Mouse (Mus musculus) cerebellum, postnatal 10 days (tissue): Measurements from ENCODE around the gene Mreg.
A peak's percentile ranks its signal among the peaks of the same experiment; 100 is the strongest.
"Not testable (repeated sequence)": the region's sequence is repeated elsewhere in the genome, so short reads cannot be mapped to it uniquely, and the experiment has no call there.

Source experiments
- DNase-seq, 2 experiments: peaks; one replicate each; pipeline ENCODE4 v3.0.0; 2021; ENCODE audit warnings: mixed read lengths in 2 of 2

Mreg gene

GRCm38 (mm10) chr1:72211701-72212699, at the start of gene Mreg:
TSS of gene Mreg (minus strand) at chr1:72212307.
- peak; percentile 72 to 77 for DNase-seq

- DNase-seq: peak; percentile 25 to 29
Observed at GRCm38 (mm10) chr1:72256381-72257256, 44.5 kb upstream of the Mreg start.

GRCm38 (mm10) chr1:72255854-72256175, 43.7 kb upstream of the Mreg start:
- DNase-seq: peak in 1 of 2 experiments; percentile 26

- DNase-seq: peak; percentile 74 to 80
Observed at GRCm38 (mm10) chr1:72255062-72255853, 43.2 kb upstream of the Mreg start.

GRCm38 (mm10) chr1:72254545-72255061, 42.5 kb upstream of the Mreg start:
- DNase-seq: peak; percentile 93 to 94

- DNase-seq: peak; percentile 32 to 40
Observed at GRCm38 (mm10) chr1:72253881-72254491, 41.9 kb upstream of the Mreg start.

GRCm38 (mm10) chr1:72251806-72252205, 39.7 kb upstream of the Mreg start:
- DNase-seq: no peak

GRCm38 (mm10) chr1:72248226-72248737, 36.2 kb upstream of the Mreg start:
- not testable (repeated sequence) for DNase-seq

- peak; percentile 42 to 47 for DNase-seq
Observed at GRCm38 (mm10) chr1:72244317-72245036, 32.4 kb upstream of the Mreg start.

- DNase-seq: peak; percentile 98
Observed at GRCm38 (mm10) chr1:72243656-72244316, 31.7 kb upstream of the Mreg start.

GRCm38 (mm10) chr1:72242581-72243143, 30.6 kb upstream of the Mreg start:
- no peak for DNase-seq

- not testable (repeated sequence) for DNase-seq
Observed at GRCm38 (mm10) chr1:72239113-72239512, 27.0 kb upstream of the Mreg start.

- DNase-seq: no peak
Observed at GRCm38 (mm10) chr1:72238016-72238580, 26.0 kb upstream of the Mreg start.

- DNase-seq: peak; percentile 67 to 75
Observed at GRCm38 (mm10) chr1:72237007-72237775, 25.1 kb upstream of the Mreg start.

- DNase-seq: peak; percentile 83 to 87
Observed at GRCm38 (mm10) chr1:72236363-72237006, 24.4 kb upstream of the Mreg start.

GRCm38 (mm10) chr1:72232592-72232991, 20.5 kb upstream of the Mreg start:
- not testable (repeated sequence) for DNase-seq

- no peak for DNase-seq
Observed at GRCm38 (mm10) chr1:72228974-72229373, 16.9 kb upstream of the Mreg start.

- DNase-seq: no peak
Observed at GRCm38 (mm10) chr1:72227546-72227945, 15.4 kb upstream of the Mreg start.
